Mouse (Mus musculus) testis, postnatal 14 days (tissue): ENCODE results near the gene Isoc2a.
"Not testable (repeated sequence)": the region's sequence is repeated elsewhere in the genome, so short reads cannot be mapped to it uniquely, and the experiment has no call there.

Experiments
- DNase-seq: peaks from one replicate; pipeline ENCODE4 v3.0.0; 2021; ENCODE audit warnings: low spot score

Gene Isoc2a

GRCm38 (mm10) chr7:4865090-4865489, 11.9 kb upstream of the Isoc2a start:
- no peak for DNase-seq

- DNase-seq = peak; percentile 95
Observed at GRCm38 (mm10) chr7:4865579-4866493, 11.1 kb upstream of the Isoc2a start.

GRCm38 (mm10) chr7:4866631-4867180, 10.2 kb upstream of the Isoc2a start:
- no peak for DNase-seq

- DNase-seq = no peak
Observed at GRCm38 (mm10) chr7:4870133-4870532, 6.8 kb upstream of the Isoc2a start, which contains the start of gene Isoc2b. Isoc2b (minus strand) TSS chr7:4870258.

- DNase-seq = no peak
Observed at GRCm38 (mm10) chr7:4877226-4877625, 273 bp downstream of the Isoc2a start.

- no peak for DNase-seq
Observed at GRCm38 (mm10) chr7:4878186-4878585, 1.2 kb downstream of the Isoc2a start.

- not testable (repeated sequence) for DNase-seq
Observed at GRCm38 (mm10) chr7:4879036-4879435, 2.1 kb downstream of the Isoc2a start.

- DNase-seq = peak; percentile 39
Observed at GRCm38 (mm10) chr7:4886680-4887079, 9.7 kb downstream of the Isoc2a start.

GRCm38 (mm10) chr7:4895186-4895585, 18.2 kb downstream of the Isoc2a start:
- no peak for DNase-seq

- DNase-seq = no peak
Observed at GRCm38 (mm10) chr7:4898851-4899648, 22.1 kb downstream of the Isoc2a start.

- no peak for DNase-seq
Observed at GRCm38 (mm10) chr7:4899649-4900522, 22.9 kb downstream of the Isoc2a start.

- no peak for DNase-seq
Observed at GRCm38 (mm10) chr7:4900523-4900851, 23.5 kb downstream of the Isoc2a start.

- peak; percentile 80 for DNase-seq
Observed at GRCm38 (mm10) chr7:4901171-4901570, 24.2 kb downstream of the Isoc2a start.

GRCm38 (mm10) chr7:4902404-4902803, 25.5 kb downstream of the Isoc2a start:
- no peak for DNase-seq

GRCm38 (mm10) chr7:4906466-4906950, 29.6 kb downstream of the Isoc2a start, which contains the start of gene Gm36210:
Gm36210 (minus strand) TSS chr7:4906516.
- DNase-seq = no peak

GRCm38 (mm10) chr7:4911561-4911960, 34.6 kb downstream of the Isoc2a start:
- DNase-seq = no peak

- DNase-seq = no peak
Observed at GRCm38 (mm10) chr7:4912248-4912647, 35.3 kb downstream of the Isoc2a start.

- DNase-seq = peak; percentile 91
Observed at GRCm38 (mm10) chr7:4915007-4915665, 38.2 kb downstream of the Isoc2a start, which contains the start of gene Zfp628. Zfp628 (plus strand) TSS chr7:4915217.

- DNase-seq = no peak
Observed at GRCm38 (mm10) chr7:4915669-4916416, 38.9 kb downstream of the Isoc2a start.

GRCm38 (mm10) chr7:4917494-4917893, 40.5 kb downstream of the Isoc2a start:
- no peak for DNase-seq
